Mouse (Mus musculus) forebrain, embryonic 13.5 days (tissue): Measurements from ENCODE around the gene Agpat2. TPM values are rescaled to one million over a fixed set of nuclear protein-coding genes. Genes with fewer than 3 reads are reported as not detected.

Experiments used
- ATAC-seq: fragments of 200-750 bp; cut with Nextera tagmentation; 2 replicates; pipeline ENCODE4 v1.8.0; 2017
- H3K27ac ChIP-seq: fragments of 300-500 bp; sonication (generic); 2 replicates; pipeline ENCODE4 v1.5.1; 2015; ENCODE audit warnings: inconsistent platforms, mild to moderate bottlenecking, moderate library complexity
- H3K27me3 ChIP-seq: fragments of 300-500 bp; sonication (generic); 2 replicates; pipeline ENCODE4 v1.6.1; 2015; ENCODE audit warnings: mild to moderate bottlenecking, inconsistent platforms
- H3K36me3 ChIP-seq: fragments of 300-500 bp; sonication (generic); 2 replicates; pipeline ENCODE4 v1.6.1; 2015; ENCODE audit warnings: mild to moderate bottlenecking, inconsistent platforms; ENCODE audit not compliant: poor library complexity, severe bottlenecking
- H3K4me1 ChIP-seq: fragments of 300-500 bp; sonication (generic); 2 replicates; pipeline ENCODE4 v1.6.1; 2015; ENCODE audit warnings: inconsistent platforms
- H3K4me2 ChIP-seq: fragments of 300-500 bp; sonication (generic); 2 replicates; pipeline ENCODE4 v1.6.1; 2015; ENCODE audit warnings: inconsistent platforms, mild to moderate bottlenecking, moderate library complexity
- H3K4me3 ChIP-seq: fragments of 300-500 bp; sonication (generic); 2 replicates; pipeline ENCODE4 v1.5.1; 2015; ENCODE audit warnings: mild to moderate bottlenecking, inconsistent platforms
- H3K9ac ChIP-seq: fragments of 300-500 bp; sonication (generic); 2 replicates; pipeline ENCODE4 v1.6.1; 2015; ENCODE audit warnings: mild to moderate bottlenecking, inconsistent platforms
- H3K9me3 ChIP-seq: fragments of 300-500 bp; sonication (generic); replicated peaks from 2 replicates; pipeline ENCODE4 v1.6.1; 2016; ENCODE audit warnings: inconsistent platforms
- WGBS: fragments of 180-500 bp; shearing (Covaris S2); methylation state at CpG from one replicate; pipeline ENCODE4 v1.1.7; 2015; 5-methylcytosine and 5-hydroxymethylcytosine counted together
- microRNA counts: library from miRNA; unstranded; fragments of <30 nt; microRNA quantifications from one replicate; lab custom pipeline; 2016
- microRNA-seq: library from miRNA; unstranded; fragments of <30 nt; microRNA quantifications from one replicate; pipeline ENCODE4, GENCODE M21; 2016
- polyA plus RNA-seq: library from polyadenylated mRNA; unstranded; fragments of >200 nt; fragmentation: Nextera tagmentation; extraction: Ambion mirVana; gene quantifications from 2 replicates; pipeline ENCODE4 v1.2.1, GENCODE M21; 2015

Agpat2 gene
- polyA plus RNA-seq, 1 experiment from 2014 or later = 2.5 TPM

GRCm38 (mm10) chr2:26543155-26543554 is 61.1 kb downstream of the Agpat2 start:
- no peak for ATAC-seq
- H3K27me3 ChIP-seq = no peaks in the 10 kb centered on the region
- no peaks in the 10 kb centered on the region for H3K36me3 ChIP-seq
- H3K4me2 ChIP-seq = no peak overlapping the region
- peaks cover 29% of the 10 kb centered on the region for H3K4me1 ChIP-seq
- no peaks in the 10 kb centered on the region for H3K9me3 ChIP-seq
- H3K9ac ChIP-seq = no peak overlapping the region
- WGBS = 68% methylated on average over 4 of the region's 4 CpGs
- no peak overlapping the region for H3K27ac ChIP-seq
- H3K4me3 ChIP-seq = no peak overlapping the region

MicroRNAs encoded within 50 kb of the gene (microRNA counts, 519-probe panel; counts per million panel counts)
- 5,096 counts per million, percentile 91 among the panel's probes with 10 or more counts for microRNA mmu-miR-126-3p (lab: Ali Mortazavi, UCI)
- microRNA mmu-miR-126-5p (lab: Ali Mortazavi, UCI) = 4,060 counts per million, percentile 79 among the panel's probes with 10 or more counts

Small RNAs within 50 kb of the gene (microRNA-seq; reads per million reads assigned to microRNA genes)
- gene Mir126a (0.80 reads per million), gene Mir126b (not detected)

Other genes starting within 250 kb of the Agpat2 start
- gene Card9, start 243.5 kb downstream of the Agpat2 start, polyA plus RNA-seq = 0.72 and 2.0 TPM in 2 replicates
- gene Snapc4, start 223.8 kb downstream of the Agpat2 start, polyA plus RNA-seq = 25.1 and 30.9 TPM in 2 replicates
- gene Entr1, start 215.1 kb downstream of the Agpat2 start, polyA plus RNA-seq = 156 and 164 TPM in 2 replicates
- gene Pmpca, start 215.1 kb downstream of the Agpat2 start, polyA plus RNA-seq = 103 and 111 TPM in 2 replicates
- 18.9 and 19.8 TPM in 2 replicates for gene Inpp5e, start 195.2 kb downstream of the Agpat2 start, polyA plus RNA-seq
- 16.9 and 22.5 TPM in 2 replicates for gene Sec16a, start 159.2 kb downstream of the Agpat2 start, polyA plus RNA-seq
- 28.1 and 32.8 TPM in 2 replicates for gene Notch1, start 87.8 kb downstream of the Agpat2 start, polyA plus RNA-seq
- 50.2 and 55.8 TPM in 2 replicates for gene Egfl7, start 24.4 kb downstream of the Agpat2 start, polyA plus RNA-seq
- gene Gm20532, start 17.8 kb downstream of the Agpat2 start, polyA plus RNA-seq = not detected in 2 replicates
- 81.9 and 89.4 TPM in 2 replicates for gene Fam69b, start 24.0 kb upstream of the Agpat2 start, polyA plus RNA-seq
- not detected in 2 replicates for gene Lcn4, start 66.9 kb upstream of the Agpat2 start, polyA plus RNA-seq